Mouse (Mus musculus): Measurements from ENCODE around the gene Khdc4. TPM values are rescaled to one million over a fixed set of nuclear protein-coding genes. Genes with fewer than 3 reads are reported as not detected.

Khdc4 gene
- 51.5 TPM for polyA plus RNA-seq (2017; shearing (Covaris generic))

GRCm38 (mm10) chr3:88684980-88685941 is at the start of gene Khdc4:
Gene Khdc4, plus strand, starts transcription at chr3:88685803.

DNA sequence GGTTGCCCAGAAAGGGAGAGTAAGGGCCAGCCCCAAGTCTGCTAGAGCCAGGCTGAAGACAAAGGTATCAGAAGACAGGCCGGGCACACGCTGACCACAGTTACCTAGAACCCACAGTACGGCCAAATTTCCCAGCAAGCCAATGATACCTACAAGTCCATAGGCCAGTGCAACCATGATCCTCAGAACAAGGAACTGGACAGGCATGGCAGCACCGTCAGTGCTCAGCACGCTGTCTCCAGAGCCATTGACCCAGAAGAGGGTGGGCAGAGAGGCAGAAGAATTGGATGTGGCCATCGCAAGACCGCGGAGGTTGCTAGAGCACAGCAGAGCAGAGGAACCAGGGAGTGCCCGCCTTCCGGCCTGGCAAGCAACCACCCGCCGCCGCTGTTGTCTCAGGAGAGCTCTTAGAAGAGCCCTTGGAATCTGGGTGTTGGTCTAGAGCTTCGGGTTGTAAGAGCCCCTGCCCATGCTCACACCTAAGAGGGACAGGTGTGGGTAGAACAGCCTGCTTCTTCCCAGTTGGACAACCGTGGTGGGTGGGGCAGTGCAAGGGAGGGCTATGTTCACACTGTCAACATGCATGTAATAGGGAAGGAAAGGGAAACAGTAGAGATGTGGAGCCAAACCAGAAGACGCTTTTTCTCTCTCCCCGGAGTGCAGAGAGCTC is 32.6 kb upstream of the Khdc4 start, which contains the start of gene Rxfp4:
Rxfp4 (minus strand) TSS at position 297 of the 670 bp plus-strand sequence.

GRCm38 (mm10) chr3:88716399-88717197 is 31.0 kb downstream of the Khdc4 start, which contains the start of gene Rit1:
Gene Rit1, plus strand, starts transcription at chr3:88716838.

Other genes starting within 250 kb of the Khdc4 start
- gene Sema4a, start 224.6 kb upstream of the Khdc4 start, polyA plus RNA-seq (2017; shearing (Covaris generic)), result 80.1 TPM
- gene Lmna, start 175.8 kb upstream of the Khdc4 start, polyA plus RNA-seq (2017; shearing (Covaris generic)), result 9.1 TPM
- gene Mex3a, start 153.4 kb upstream of the Khdc4 start, polyA plus RNA-seq (2017; shearing (Covaris generic)), result 0.32 TPM
- not detected for gene Rab25, start 137.5 kb upstream of the Khdc4 start, polyA plus RNA-seq (2017; shearing (Covaris generic))
- 227 TPM for gene Lamtor2, start 132.7 kb upstream of the Khdc4 start, polyA plus RNA-seq (2017; shearing (Covaris generic))
- 52.5 TPM for gene Ubqln4, start 132.0 kb upstream of the Khdc4 start, polyA plus RNA-seq (2017; shearing (Covaris generic))
- 146 TPM for gene Ssr2, start 109.9 kb upstream of the Khdc4 start, polyA plus RNA-seq (2017; shearing (Covaris generic))
- 139 TPM for gene Arhgef2, start 79.8 kb upstream of the Khdc4 start, polyA plus RNA-seq (2017; shearing (Covaris generic))
- not detected for gene Rxfp4, start 32.7 kb upstream of the Khdc4 start, polyA plus RNA-seq (2017; shearing (Covaris generic))
- gene Rit1, start 31.0 kb downstream of the Khdc4 start, polyA plus RNA-seq (2017; shearing (Covaris generic)), result 63.2 TPM
- gene Syt11, start 89.4 kb downstream of the Khdc4 start, polyA plus RNA-seq (2017; shearing (Covaris generic)), result 76.8 TPM
- gene Gon4l, start 149.4 kb downstream of the Khdc4 start, polyA plus RNA-seq (2017; shearing (Covaris generic)), result 39.9 TPM
- gene Msto1, start 228.2 kb downstream of the Khdc4 start, polyA plus RNA-seq (2017; shearing (Covaris generic)), result 35.0 TPM

All from CD4-positive, CD25-positive, alpha-beta regulatory T cell, adult 9 weeks (primary cell).